Mouse (Mus musculus): ENCODE results near the gene Gls2. TPM values are rescaled to one million over a fixed set of nuclear protein-coding genes. Genes with fewer than 3 reads are reported as not detected.

The Gls2 gene
- total RNA-seq, 4 experiments from 2014 or later: 24.4 to 33.2 (median 24.6) TPM

- DNase-seq (ENCODE audit: low spot score in 2 of 2): peak; percentile 47 to 81
Observed at GRCm38 (mm10) chr10:128231697-128232419, 37.6 kb downstream of the Gls2 start, which contains the start of gene Timeless. Gene Timeless (plus strand): TSS chr10:128232065.

DNA sequence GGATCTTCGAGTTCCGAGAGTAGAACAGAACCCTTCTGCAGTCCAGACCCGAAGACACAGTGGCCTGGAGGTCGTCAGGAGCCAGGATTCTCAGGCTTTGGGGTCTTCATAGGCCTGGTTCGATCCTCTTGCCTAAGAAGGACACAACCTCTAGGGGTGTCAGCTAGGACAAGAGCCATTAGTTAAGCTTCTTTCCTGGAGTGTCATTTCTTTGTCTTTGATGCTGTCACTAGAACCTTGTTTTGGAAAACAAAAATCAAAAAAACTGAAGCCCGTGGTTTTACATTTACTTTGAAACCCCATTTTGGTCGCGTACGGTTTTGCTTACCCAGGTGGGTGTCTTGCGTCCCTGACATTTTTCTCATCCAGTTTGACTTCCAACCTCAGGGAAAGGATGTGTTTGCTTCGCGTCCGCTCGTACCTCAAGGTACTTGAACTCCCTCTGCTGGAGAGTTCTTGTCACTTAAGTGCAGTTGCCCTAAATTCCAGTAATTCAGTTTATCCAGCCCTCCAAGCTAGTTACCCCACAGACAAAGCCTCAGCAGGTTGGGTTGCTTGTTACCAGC is 38.2 kb downstream of the Gls2 start:
- peak; percentile 40 to 45 for DNase-seq (ENCODE audit: low spot score in 2 of 2)

GRCm38 (mm10) chr10:128236321-128236720 is 42.1 kb downstream of the Gls2 start:
- DNase-seq (ENCODE audit: low spot score in 2 of 2): no peak

DNA sequence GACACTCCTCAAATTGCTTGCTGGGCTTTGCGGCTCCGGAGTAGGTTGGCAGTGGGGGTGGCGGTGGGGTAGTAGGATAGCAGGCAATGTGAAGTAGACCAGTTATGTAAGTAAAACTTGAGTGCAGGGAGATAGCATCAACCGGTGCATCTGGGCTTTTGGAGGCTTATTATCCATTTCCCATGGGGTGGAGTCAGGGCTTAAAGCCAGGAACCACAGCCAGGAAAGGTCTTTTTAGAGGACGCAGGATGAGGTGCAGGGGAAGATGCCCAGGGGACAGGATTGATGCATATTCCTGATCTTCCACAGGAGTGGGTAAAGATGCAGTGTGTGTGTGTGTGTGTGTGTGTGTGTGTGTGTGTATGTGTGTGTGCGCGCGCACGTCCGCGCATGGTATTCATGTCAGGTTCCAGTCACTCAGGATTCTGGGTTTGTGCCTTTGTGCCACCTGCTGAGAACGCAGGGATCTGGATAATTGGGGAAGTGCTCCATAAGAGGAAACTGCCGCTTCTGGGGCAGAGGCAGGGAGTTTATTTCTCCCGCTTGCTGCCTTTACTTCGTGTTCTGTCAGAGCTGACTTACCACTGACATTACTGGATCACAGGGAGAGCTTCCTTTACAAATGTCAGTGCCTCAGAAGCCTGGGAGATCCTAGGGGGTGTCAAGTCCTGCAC is 43.7 kb downstream of the Gls2 start:
- DNase-seq (ENCODE audit: low spot score in 2 of 2): peak in 1 of 2 experiments; percentile 8

- no peak for DNase-seq (ENCODE audit: low spot score in 2 of 2)
Observed at GRCm38 (mm10) chr10:128239140-128239539, 44.9 kb downstream of the Gls2 start.

DNA sequence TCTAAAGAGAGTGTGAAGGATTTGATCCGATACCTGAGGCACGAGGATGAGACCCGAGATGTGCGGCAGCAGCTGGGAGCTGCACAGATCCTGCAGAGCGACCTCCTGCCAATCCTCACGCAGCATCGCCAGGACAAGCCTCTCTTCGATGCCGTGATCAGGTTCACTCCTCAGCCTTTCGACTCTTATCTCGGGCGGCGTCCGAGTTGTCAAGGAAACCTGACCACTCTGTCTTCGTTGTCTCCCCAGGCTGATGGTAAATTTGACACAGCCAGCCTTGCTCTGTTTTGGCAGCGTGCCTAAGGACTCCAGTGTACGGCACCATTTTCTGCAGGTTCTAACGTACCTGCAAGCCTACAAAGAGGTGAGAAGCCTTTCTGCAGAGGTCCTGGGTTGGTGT is 45.9 kb downstream of the Gls2 start:
- DNase-seq (ENCODE audit: low spot score in 2 of 2): no peak

GRCm38 (mm10) chr10:128243252-128243651 is 49.0 kb downstream of the Gls2 start:
- no peak for DNase-seq (ENCODE audit: low spot score in 2 of 2)

DNA sequence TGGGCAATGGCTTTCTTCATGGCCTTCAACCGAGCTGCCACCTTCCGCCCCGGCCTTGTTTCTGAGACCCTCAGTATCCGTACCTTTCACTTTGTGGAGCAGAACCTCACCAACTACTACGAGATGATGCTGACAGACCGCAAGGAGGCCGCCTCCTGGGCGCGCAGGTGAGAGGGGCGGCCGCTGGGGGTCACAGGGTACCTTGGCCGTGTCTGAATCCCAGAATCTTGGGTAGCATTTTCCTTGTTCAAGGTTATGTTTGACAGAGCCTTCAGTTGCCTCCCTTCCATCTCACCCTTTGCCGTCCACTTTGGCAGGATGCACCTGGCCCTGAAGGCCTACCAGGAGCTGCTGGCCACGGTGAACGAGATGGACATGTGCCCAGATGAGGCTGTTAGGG is 49.9 kb downstream of the Gls2 start:
- DNase-seq (ENCODE audit: low spot score in 2 of 2): no peak

- no peak for DNase-seq (ENCODE audit: low spot score in 2 of 2)
Observed at GRCm38 (mm10) chr10:128247020-128247732, 52.9 kb downstream of the Gls2 start.

GRCm38 (mm10) chr10:128250565-128250964 is 56.3 kb downstream of the Gls2 start:
- DNase-seq (ENCODE audit: low spot score in 2 of 2): no peak

GRCm38 (mm10) chr10:128253677-128254255 is 59.5 kb downstream of the Gls2 start, which contains the start of gene Apon:
Gene Apon (plus strand): TSS chr10:128254096.
- no peak for DNase-seq (ENCODE audit: low spot score in 2 of 2)

- DNase-seq (ENCODE audit: low spot score in 2 of 2): no peak
Observed at GRCm38 (mm10) chr10:128255925-128256324, 61.7 kb downstream of the Gls2 start.

GRCm38 (mm10) chr10:128256328-128256727 is 62.1 kb downstream of the Gls2 start:
- DNase-seq (ENCODE audit: low spot score in 2 of 2): no peak

DNA sequence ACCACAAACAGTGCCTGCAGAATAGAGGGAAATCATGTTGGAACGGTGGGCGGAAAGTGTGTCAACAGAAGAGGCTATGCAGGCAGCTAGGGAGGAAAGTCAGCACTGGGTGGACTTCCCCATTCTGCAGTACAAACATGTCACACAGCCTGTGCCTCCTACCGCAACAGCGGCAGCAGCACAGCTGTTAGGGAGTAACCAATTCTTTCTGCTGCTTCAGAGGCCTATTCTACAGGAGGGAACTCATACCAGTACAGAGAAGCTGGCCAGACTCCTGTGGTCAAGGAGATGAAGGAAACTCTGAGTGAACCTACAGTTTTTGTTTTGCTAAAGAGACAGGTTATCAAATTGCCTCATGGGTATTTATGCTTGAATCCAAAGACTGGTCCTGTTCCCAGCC is 64.7 kb downstream of the Gls2 start:
- no peak for DNase-seq (ENCODE audit: low spot score in 2 of 2)

Other genes with a start within 250 kb of the Gls2 start
- not detected for gene Hsd17b6, start 186.8 kb upstream of the Gls2 start, total RNA-seq (2022)
- gene Prim1, start 179.3 kb upstream of the Gls2 start, total RNA-seq (2022): 1 to 10 TPM; 6.0 to 9.1 (median 8.0) TPM
- 100 to 1,000 TPM; 310 to 353 (median 340) TPM for gene Naca, start 158.9 kb upstream of the Gls2 start, total RNA-seq (2022)
- gene Ptges3, start 135.5 kb upstream of the Gls2 start, total RNA-seq (2022): 100 to 1,000 TPM; 128 to 136 (median 133) TPM
- 1,000 to 10,000 TPM; 1,554 to 1,727 (median 1,622) TPM for gene Atp5b, start 111.2 kb upstream of the Gls2 start, total RNA-seq (2022)
- gene Baz2a, start 102.9 kb upstream of the Gls2 start, total RNA-seq (2022): 10 to 100 TPM; 38.8 to 50.0 (median 46.3) TPM
- 10 to 100 TPM; 12.1 to 19.4 (median 16.5) TPM for gene Rbms2, start 14.2 kb upstream of the Gls2 start, total RNA-seq (2022)
- gene Spryd4, start 17.4 kb downstream of the Gls2 start, total RNA-seq (2022): 10 to 100 TPM in 1 of 4 experiments, 1 to 10 TPM in 3; 9.2 to 10.3 (median 9.6) TPM
- gene Mip, start 31.4 kb downstream of the Gls2 start, total RNA-seq (2022): not detected
- gene Timeless, start 37.6 kb downstream of the Gls2 start, total RNA-seq (2022): 1 to 10 TPM; 5.7 to 8.0 (median 7.4) TPM
- not detected for gene Apon, start 59.6 kb downstream of the Gls2 start, total RNA-seq (2022)
- gene Apof, start 74.2 kb downstream of the Gls2 start, total RNA-seq (2022): not detected
- gene Stat2, start 76.1 kb downstream of the Gls2 start, total RNA-seq (2022): 10 to 100 TPM; 34.3 to 39.3 (median 37.8) TPM
- gene Il23a, start 104.3 kb downstream of the Gls2 start, total RNA-seq (2022): not detected
- 10 to 100 TPM; 14.6 to 16.3 (median 15.5) TPM for gene Pan2, start 108.9 kb downstream of the Gls2 start, total RNA-seq (2022)
- 10 to 100 TPM; 69.2 to 89.4 (median 82.4) TPM for gene Cnpy2, start 128.0 kb downstream of the Gls2 start, total RNA-seq (2022)
- gene Cs, start 143.3 kb downstream of the Gls2 start, total RNA-seq (2022): 100 to 1,000 TPM; 221 to 231 (median 224) TPM
- gene Coq10a, start 174.5 kb downstream of the Gls2 start, total RNA-seq (2022): 10 to 100 TPM; 47.5 to 57.4 (median 51.9) TPM
- gene Ankrd52, start 182.7 kb downstream of the Gls2 start, total RNA-seq (2022): 10 to 100 TPM; 46.3 to 57.3 (median 50.2) TPM
- under 1 TPM in 3 of 4 experiments, not detected in 1; 0.35 to 0.45 (median 0.43) TPM for gene Slc39a5, start 206.8 kb downstream of the Gls2 start, total RNA-seq (2022)
- gene Nabp2, start 217.0 kb downstream of the Gls2 start, total RNA-seq (2022): 100 to 1,000 TPM in 2 of 4 experiments, 10 to 100 TPM in 2; 94.4 to 107 (median 100) TPM
- gene Rnf41, start 217.2 kb downstream of the Gls2 start, total RNA-seq (2022): 10 to 100 TPM; 71.7 to 79.9 (median 75.7) TPM

Measured in layer of hippocampus, adult 8-10 months (tissue).